Mouse (Mus musculus): ENCODE results near the gene Slbp. TPM values are rescaled to one million over a fixed set of nuclear protein-coding genes. Genes with fewer than 3 reads are reported as not detected.

Gene Slbp
- polyA plus RNA-seq, 1 experiment, result 27.1 TPM

DNA sequence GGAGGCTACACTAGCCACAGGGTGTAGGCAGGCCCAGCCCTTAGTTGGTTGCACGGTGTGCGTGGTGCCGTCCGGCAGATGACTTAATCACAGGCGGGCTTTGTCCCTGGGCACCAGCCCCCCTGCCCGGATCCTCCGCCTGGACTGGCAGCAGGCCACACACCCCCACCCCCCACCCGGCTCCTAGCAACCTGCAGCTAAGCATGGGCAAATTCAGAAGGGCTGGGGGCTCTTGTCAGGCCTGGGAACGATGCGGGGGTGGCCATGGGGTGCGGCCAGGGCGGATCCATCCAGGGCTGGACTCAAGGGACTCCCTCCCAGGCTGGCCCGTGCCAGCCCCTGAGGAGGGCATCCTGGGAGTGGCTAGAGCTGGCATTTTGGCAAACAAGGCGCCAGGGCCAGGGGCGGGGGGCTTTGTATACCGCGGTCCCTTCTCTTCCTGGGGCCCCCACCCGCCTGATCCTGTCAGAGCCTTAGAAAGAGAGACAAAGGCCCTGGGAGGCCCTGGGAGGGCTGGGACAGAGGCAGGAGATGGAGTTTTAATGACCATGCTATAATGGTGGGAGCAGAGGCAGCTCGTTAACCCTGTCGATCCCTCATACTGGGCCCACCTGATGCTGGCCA, 37.0 kb upstream of the Slbp start:
- no peaks in the 10 kb centered on the region for H3K36me3 ChIP-seq (ENCODE audit: control insufficient read depth, insufficient read depth, low read length)
- H3K4me1 ChIP-seq (ENCODE audit: control insufficient read depth, insufficient read depth, insufficient read length), result no peaks in the 10 kb centered on the region
- no peak for TF ChIP-seq POLR2A (IDR thresholded peaks at IDR 0.05; ENCODE audit: low read depth, low read length)
- no peak for TF ChIP-seq CTCF (IDR thresholded peaks at IDR 0.05; ENCODE audit: extremely low read depth, insufficient read depth, insufficient read length, insufficient replicate concordance)
- WGBS, result 77% methylated on average over 20 of the region's 20 CpGs
- no peak overlapping the region for H3K27ac ChIP-seq (ENCODE audit: insufficient read depth, low read length)
- DNase-seq (ENCODE audit: low read depth in 1 of 2, low spot score in 2 of 2), result no peak
- peaks cover 5% of the 10 kb centered on the region for H3K27me3 ChIP-seq (ENCODE audit: control insufficient read depth, insufficient read depth, low read length)
- H3K4me3 ChIP-seq (ENCODE audit: extremely low read depth, insufficient read depth, insufficient read length), result no peak overlapping the region

- no peak overlapping the region for H3K4me3 ChIP-seq (ENCODE audit: extremely low read depth, insufficient read depth, insufficient read length)
- DNase-seq (ENCODE audit: low read depth in 1 of 2, low spot score in 2 of 2), result no peak
- no peak for TF ChIP-seq CTCF (IDR thresholded peaks at IDR 0.05; ENCODE audit: extremely low read depth, insufficient read depth, insufficient read length, insufficient replicate concordance)
- no peak for TF ChIP-seq POLR2A (IDR thresholded peaks at IDR 0.05; ENCODE audit: low read depth, low read length)
- H3K36me3 ChIP-seq (ENCODE audit: control insufficient read depth, insufficient read depth, low read length), result no peaks in the 10 kb centered on the region
- 86% methylated on average over 14 of the region's 14 CpGs for WGBS
- H3K4me1 ChIP-seq (ENCODE audit: control insufficient read depth, insufficient read depth, insufficient read length), result no peaks in the 10 kb centered on the region
- H3K27me3 ChIP-seq (ENCODE audit: control insufficient read depth, insufficient read depth, low read length), result peaks cover 5% of the 10 kb centered on the region
- no peak overlapping the region for H3K27ac ChIP-seq (ENCODE audit: insufficient read depth, low read length)
Observed at GRCm38 (mm10) chr5:33688278-33689220, 36.2 kb upstream of the Slbp start.

GRCm38 (mm10) chr5:33687142-33687541, 34.8 kb upstream of the Slbp start:
- Histone ChIP-seq H3K4me3 (ENCODE audit: extremely low read depth, insufficient read depth, insufficient read length) (no peak overlapping the region), H3K4me1 (ENCODE audit: control insufficient read depth, insufficient read depth, insufficient read length) (peaks cover 5% of the 10 kb centered on the region; the same call in 1 of the 2 replicates), H3K36me3 (ENCODE audit: control insufficient read depth, insufficient read depth, low read length) (no peaks in the 10 kb centered on the region), H3K27me3 (ENCODE audit: control insufficient read depth, insufficient read depth, low read length) (no peaks in the 10 kb centered on the region), H3K27ac (ENCODE audit: insufficient read depth, low read length) (no peak overlapping the region)
- WGBS, result 85% methylated on average over 4 of the region's 4 CpGs
- DNase-seq (ENCODE audit: low read depth in 1 of 2, low spot score in 2 of 2), result no peak
- TF ChIP-seq POLR2A (IDR thresholded peaks at IDR 0.05; ENCODE audit: low read depth, low read length) (no peak), CTCF (IDR thresholded peaks at IDR 0.05; ENCODE audit: extremely low read depth, insufficient read depth, insufficient read length, insufficient replicate concordance) (no peak)

- Histone ChIP-seq H3K4me1 (ENCODE audit: control insufficient read depth, insufficient read depth, insufficient read length) (peaks cover 8% of the 10 kb centered on the region; the same call in 1 of the 2 replicates), H3K4me3 (ENCODE audit: extremely low read depth, insufficient read depth, insufficient read length) (no peak overlapping the region), H3K27ac (ENCODE audit: insufficient read depth, low read length) (no peak overlapping the region), H3K36me3 (ENCODE audit: control insufficient read depth, insufficient read depth, low read length) (no peaks in the 10 kb centered on the region), H3K27me3 (ENCODE audit: control insufficient read depth, insufficient read depth, low read length) (no peaks in the 10 kb centered on the region)
- WGBS, result 96% methylated on average over 4 of the region's 4 CpGs
- no peak for DNase-seq (ENCODE audit: low read depth in 1 of 2, low spot score in 2 of 2)
- TF ChIP-seq CTCF (IDR thresholded peaks at IDR 0.05; ENCODE audit: extremely low read depth, insufficient read depth, insufficient read length, insufficient replicate concordance) (no peak), POLR2A (IDR thresholded peaks at IDR 0.05; ENCODE audit: low read depth, low read length) (no peak)
Observed at GRCm38 (mm10) chr5:33684932-33685331, 32.6 kb upstream of the Slbp start.

GRCm38 (mm10) chr5:33683897-33684652, 31.7 kb upstream of the Slbp start:
- 50% methylated on average over 7 of the region's 7 CpGs for WGBS
- Histone ChIP-seq H3K36me3 (ENCODE audit: control insufficient read depth, insufficient read depth, low read length) (no peaks in the 10 kb centered on the region), H3K27ac (ENCODE audit: insufficient read depth, low read length) (no peak overlapping the region), H3K4me3 (ENCODE audit: extremely low read depth, insufficient read depth, insufficient read length) (no peak overlapping the region), H3K27me3 (ENCODE audit: control insufficient read depth, insufficient read depth, low read length) (no peaks in the 10 kb centered on the region), H3K4me1 (ENCODE audit: control insufficient read depth, insufficient read depth, insufficient read length) (peaks cover 8% of the 10 kb centered on the region; the same call in 1 of the 2 replicates)
- DNase-seq (ENCODE audit: low read depth in 1 of 2, low spot score in 2 of 2), result no peak
- TF ChIP-seq CTCF (IDR thresholded peaks at IDR 0.05; ENCODE audit: extremely low read depth, insufficient read depth, insufficient read length, insufficient replicate concordance), result no peak
- TF ChIP-seq POLR2A (IDR thresholded peaks at IDR 0.05; ENCODE audit: low read depth, low read length), result no peak

DNA sequence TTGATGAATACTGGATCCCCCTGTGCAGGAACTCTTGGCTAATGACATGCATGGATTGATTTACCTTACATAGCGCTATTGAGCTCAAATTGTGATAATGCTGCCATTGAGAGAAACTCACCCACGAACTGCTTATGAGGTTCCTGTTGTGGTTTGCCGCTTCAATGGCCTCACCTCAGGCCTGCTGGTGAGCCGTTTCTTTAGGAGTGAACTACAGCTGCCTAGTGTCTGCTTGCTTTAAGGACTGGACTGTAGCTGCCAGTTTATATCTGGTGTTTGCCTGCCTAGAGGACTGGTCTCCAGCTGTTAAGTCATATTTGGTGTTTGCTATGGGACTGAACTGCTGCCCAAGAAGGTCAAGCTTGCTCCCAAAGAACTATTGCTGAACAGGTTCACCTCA, 30.6 kb upstream of the Slbp start:
- no peak overlapping the region for H3K4me3 ChIP-seq (ENCODE audit: extremely low read depth, insufficient read depth, insufficient read length)
- H3K27ac ChIP-seq (ENCODE audit: insufficient read depth, low read length), result no peak overlapping the region
- no peak for DNase-seq (ENCODE audit: low read depth in 1 of 2, low spot score in 2 of 2)
- H3K27me3 ChIP-seq (ENCODE audit: control insufficient read depth, insufficient read depth, low read length), result no peaks in the 10 kb centered on the region
- peaks cover 8% of the 10 kb centered on the region; the same call in 1 of the 2 replicates for H3K4me1 ChIP-seq (ENCODE audit: control insufficient read depth, insufficient read depth, insufficient read length)
- H3K36me3 ChIP-seq (ENCODE audit: control insufficient read depth, insufficient read depth, low read length), result no peaks in the 10 kb centered on the region
- WGBS, result 21% methylated on average over 4 of the region's 4 CpGs
- TF ChIP-seq POLR2A (IDR thresholded peaks at IDR 0.05; ENCODE audit: low read depth, low read length), result no peak

Measured in spleen, adult 2 months (tissue).